Mouse (Mus musculus): ENCODE results near the gene Stn1. TPM values are rescaled to one million over a fixed set of nuclear protein-coding genes. Genes with fewer than 3 reads are reported as not detected.

The Stn1 gene
- polyA plus RNA-seq, 1 experiment from 2014 or later, result 48.1 TPM

DNA sequence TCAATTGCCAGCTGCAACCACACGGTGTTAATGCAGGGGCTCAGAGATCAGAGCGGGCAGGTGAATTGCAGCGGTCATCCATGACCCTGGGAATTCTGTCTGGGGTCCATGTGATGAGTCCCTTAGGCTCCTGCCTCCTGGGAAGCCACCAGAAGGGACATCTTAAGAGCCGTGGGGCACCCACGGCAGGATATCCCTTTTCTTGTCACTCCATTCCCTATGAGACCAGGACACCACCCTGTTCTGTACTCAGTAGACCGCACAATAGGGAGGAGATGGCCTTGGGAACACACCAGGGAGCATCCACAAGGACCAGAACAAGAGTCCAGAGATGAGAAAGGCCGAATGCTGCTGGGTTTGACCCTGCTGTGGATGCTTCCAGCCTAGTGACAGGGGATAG, 84.0 kb downstream of the Stn1 start:
- Histone ChIP-seq H3K27me3 (replicated peaks; ENCODE audit: control insufficient read depth, insufficient read depth, low read length) (no peaks in the 10 kb centered on the region), H3K4me3 (ENCODE audit: low read depth, low read length) (no peak overlapping the region), H3K9me3 (ENCODE audit: control insufficient read depth, low read length) (no peaks in the 10 kb centered on the region), H3K36me3 (ENCODE audit: control insufficient read depth, insufficient read depth, low read length) (no peaks in the 10 kb centered on the region), H3K4me2 (ENCODE audit: low read depth, low read length) (no peak overlapping the region), H3K27ac (replicated peaks; ENCODE audit: low read depth, low read length) (peak overlapping the region; percentile 65; the same call in 1 of the 2 replicates), H3K9ac (ENCODE audit: low read depth, low read length) (no peak overlapping the region), H3K4me1 (ENCODE audit: control insufficient read depth, insufficient read depth, low read length) (peaks cover 41% of the 10 kb centered on the region)
- DNase-seq (ENCODE audit: low spot score) (no peak), ATAC-seq (ENCODE audit: low read depth) (no peak)
- 84% methylated on average over 7 of the region's 7 CpGs for WGBS

DNA sequence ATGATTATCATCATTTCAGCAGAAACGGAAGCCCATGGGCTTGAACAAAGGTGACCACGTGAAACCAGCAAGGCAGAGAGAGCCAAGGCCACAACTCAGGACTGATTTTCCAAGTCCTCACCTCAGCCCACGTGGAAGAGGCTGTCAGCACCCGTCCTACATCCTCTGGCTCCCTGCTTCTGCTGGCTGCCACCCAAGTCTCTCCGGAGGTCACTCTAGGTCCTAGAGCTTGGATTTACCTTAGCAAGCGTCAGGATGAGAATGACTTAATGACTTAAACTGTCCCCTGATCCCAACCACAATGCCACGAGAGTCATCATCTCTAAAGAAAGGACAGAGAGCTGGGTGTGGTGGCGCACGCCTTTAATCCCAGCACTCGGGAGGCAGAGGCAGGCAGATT, 84.6 kb downstream of the Stn1 start:
- H3K36me3 ChIP-seq (ENCODE audit: control insufficient read depth, insufficient read depth, low read length), result no peaks in the 10 kb centered on the region

DNA sequence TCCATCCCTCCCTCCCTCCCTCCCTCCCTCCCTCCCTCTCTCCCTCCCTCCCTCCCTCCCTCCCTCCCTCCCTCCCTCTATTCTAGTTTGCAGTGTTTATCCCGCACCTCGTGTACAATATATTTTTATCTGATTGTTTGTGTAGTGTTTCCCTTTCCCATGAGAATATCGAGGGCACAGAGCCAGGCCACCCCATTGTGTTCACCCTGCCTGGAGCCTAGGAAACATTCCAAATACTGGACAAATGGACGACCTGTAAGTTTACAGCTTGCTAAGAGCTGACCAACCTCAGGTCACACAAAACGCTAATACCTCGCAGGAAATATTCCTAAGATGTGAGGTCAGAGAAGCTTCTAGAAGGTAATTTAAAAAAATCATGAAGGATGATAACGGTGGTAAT, 85.1 kb downstream of the Stn1 start:
- Histone ChIP-seq H3K27me3 (replicated peaks; ENCODE audit: control insufficient read depth, insufficient read depth, low read length) (no peaks in the 10 kb centered on the region), H3K4me2 (ENCODE audit: low read depth, low read length) (no peak overlapping the region), H3K9me3 (ENCODE audit: control insufficient read depth, low read length) (no peaks in the 10 kb centered on the region), H3K4me3 (ENCODE audit: low read depth, low read length) (no peak overlapping the region), H3K9ac (ENCODE audit: low read depth, low read length) (no peak overlapping the region), H3K36me3 (ENCODE audit: control insufficient read depth, insufficient read depth, low read length) (no peaks in the 10 kb centered on the region), H3K4me1 (ENCODE audit: control insufficient read depth, insufficient read depth, low read length) (peaks cover 40% of the 10 kb centered on the region), H3K27ac (replicated peaks; ENCODE audit: low read depth, low read length) (no peak overlapping the region)
- ATAC-seq (ENCODE audit: low read depth) (no peak), DNase-seq (ENCODE audit: low spot score) (no peak)
- 74% methylated on average over 7 of the region's 7 CpGs for WGBS

More for the DNA sequence above, 84.6 kb downstream of the Stn1 start:
- no peaks in the 10 kb centered on the region for H3K27me3 ChIP-seq (replicated peaks; ENCODE audit: control insufficient read depth, insufficient read depth, low read length)
- no peak overlapping the region for H3K4me2 ChIP-seq (ENCODE audit: low read depth, low read length)
- WGBS, result 83% methylated on average over 10 of the region's 10 CpGs
- H3K4me3 ChIP-seq (ENCODE audit: low read depth, low read length), result no peak overlapping the region
- no peak overlapping the region for H3K9ac ChIP-seq (ENCODE audit: low read depth, low read length)
- DNase-seq (ENCODE audit: low spot score) (no peak), ATAC-seq (ENCODE audit: low read depth) (no peak)
- H3K4me1 ChIP-seq (ENCODE audit: control insufficient read depth, insufficient read depth, low read length), result peaks cover 38% of the 10 kb centered on the region
- no peak overlapping the region for H3K27ac ChIP-seq (replicated peaks; ENCODE audit: low read depth, low read length)
- no peaks in the 10 kb centered on the region for H3K9me3 ChIP-seq (ENCODE audit: control insufficient read depth, low read length)

DNA sequence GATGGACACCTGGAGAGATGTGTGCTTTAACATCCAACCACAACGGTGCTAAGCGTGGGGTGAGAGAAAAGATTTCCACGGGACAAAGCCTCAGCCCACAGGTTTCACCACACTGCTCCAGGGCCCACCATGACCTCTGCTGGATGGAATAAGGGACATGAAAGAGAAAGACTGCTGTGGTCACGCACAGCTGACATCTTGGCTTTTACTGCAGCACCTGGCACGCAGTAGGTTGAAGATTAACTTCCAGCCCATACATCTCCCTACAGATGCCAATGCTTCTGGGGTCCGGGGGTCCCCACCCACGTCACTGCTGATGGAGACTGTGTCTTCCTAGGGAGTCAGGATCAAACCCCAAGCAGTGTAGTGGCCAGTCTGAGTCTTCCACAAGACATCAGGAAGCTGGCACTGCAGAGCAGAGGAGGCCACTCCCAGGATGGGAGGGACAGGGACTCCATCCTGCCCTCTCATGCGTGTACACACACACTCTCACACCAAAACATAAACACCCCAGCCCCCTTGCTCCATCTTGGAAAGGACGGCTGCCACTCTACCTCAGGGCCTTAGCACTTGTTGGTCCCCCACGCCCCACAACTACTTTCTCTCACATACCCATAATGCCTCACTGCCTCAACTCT, 85.7 kb downstream of the Stn1 start:
- H3K9ac ChIP-seq (ENCODE audit: low read depth, low read length), result no peak overlapping the region
- H3K4me3 ChIP-seq (ENCODE audit: low read depth, low read length), result no peak overlapping the region
- H3K36me3 ChIP-seq (ENCODE audit: control insufficient read depth, insufficient read depth, low read length), result no peaks in the 10 kb centered on the region
- H3K4me1 ChIP-seq (ENCODE audit: control insufficient read depth, insufficient read depth, low read length), result peaks cover 44% of the 10 kb centered on the region
- no peak for DNase-seq (ENCODE audit: low spot score)
- no peak overlapping the region for H3K27ac ChIP-seq (replicated peaks; ENCODE audit: low read depth, low read length)
- H3K27me3 ChIP-seq (replicated peaks; ENCODE audit: control insufficient read depth, insufficient read depth, low read length), result no peaks in the 10 kb centered on the region
- ATAC-seq (ENCODE audit: low read depth), result no peak
- WGBS, result 72% methylated on average over 10 of the region's 10 CpGs
- no peak overlapping the region for H3K4me2 ChIP-seq (ENCODE audit: low read depth, low read length)
- no peaks in the 10 kb centered on the region for H3K9me3 ChIP-seq (ENCODE audit: control insufficient read depth, low read length)

Other genes with a start within 250 kb of the Stn1 start
- 19.5 and 20.3 TPM in 2 replicates for gene Sh3pxd2a, start 73.1 kb downstream of the Stn1 start, polyA plus RNA-seq (2014; fragmentation: Nextera tagmentation; extraction: Ambion mirVana)
- 16.3 and 18.3 TPM in 2 replicates for gene Slk, start 42.2 kb upstream of the Stn1 start, polyA plus RNA-seq (2014; fragmentation: Nextera tagmentation; extraction: Ambion mirVana)
- gene Col17a1, start 154.6 kb upstream of the Stn1 start, polyA plus RNA-seq (2014; fragmentation: Nextera tagmentation; extraction: Ambion mirVana), result 21.6 TPM in 2 replicates
- gene Sfr1, start 194.2 kb upstream of the Stn1 start, polyA plus RNA-seq (2014; fragmentation: Nextera tagmentation; extraction: Ambion mirVana), result 309 and 317 TPM in 2 replicates